ENCODE assay signal across 12 mouse cellular contexts in genomic region chr10:95195719-95196118, GRCm38 (mm10).
DNase-seq lines count a peak whose midpoint lies in the region; ATAC-seq and TF ChIP-seq lines count a peak whose summit lies in the region.
"Had no signal": no experiment of that assay in that cellular context is flagged by ENCODE, and none has a peak within 500 bp of the region (broad histone marks: within the 10 kb centered on the region; RNA-seq: fewer than 3 reads in every experiment).

No protein-coding gene starts in this region.

- intact Hi-C loops in heart, adult 2 months (cut with DNase I): no loop called here

- H3K79me2 ChIP-seq in heart, adult 2 months (replicated peaks; ENCODE audit: control insufficient read depth, insufficient read depth, low read length): no peaks in the 10 kb centered on the region

- 26% methylated on average over 5 of the region's 5 CpGs for WGBS in spleen, adult 2 months
- WGBS in intestine, embryonic 15.5 days: 84% methylated on average over 5 of the region's 5 CpGs
- WGBS in heart, adult 2 months: 58% methylated on average over 5 of the region's 5 CpGs
- 89% methylated on average over 5 of the region's 5 CpGs for WGBS in forebrain, embryonic 14.5 days

- TF ChIP-seq POLR2A in spleen, adult 2 months (IDR thresholded peaks at IDR 0.05; ENCODE audit: low read depth, low read length): no peak
- TF ChIP-seq POLR2A in heart, adult 2 months (IDR thresholded peaks at IDR 0.05; ENCODE audit: insufficient read depth, low read depth, low read length): no peak

- no peak for TF ChIP-seq EP300 in heart, adult 2 months (IDR thresholded peaks at IDR 0.05; ENCODE audit: insufficient read depth, low read depth, low read length)

- peak; percentile 91 for ATAC-seq in inflammation-experienced regulatory T-cells, adult 6 months
- ATAC-seq in intestine, embryonic 15.5 days: no peak
- ATAC-seq in forebrain, embryonic 14.5 days: no peak
- ATAC-seq: hindbrain, postnatal 0 days had no signal

- peaks cover 3% of the 10 kb centered on the region; the same call in 1 of the 2 replicates for H3K4me1 ChIP-seq in spleen, adult 2 months (ENCODE audit: control insufficient read depth, insufficient read depth, insufficient read length)
- peaks cover 3% of the 10 kb centered on the region; the same call in 1 of the 2 replicates for H3K4me1 ChIP-seq in intestine, embryonic 15.5 days (replicated peaks)
- peaks cover 28% of the 10 kb centered on the region for H3K4me1 ChIP-seq in heart, adult 2 months (ENCODE audit: control insufficient read depth, insufficient read depth, low read length)
- H3K4me1 ChIP-seq in forebrain, embryonic 14.5 days (ENCODE audit: control insufficient read depth, insufficient read depth, low read length): peaks cover 11% of the 10 kb centered on the region

- peak; percentile 23 to 72 for DNase-seq in spleen, adult 2 months (ENCODE audit: low read depth in 1 of 2, low spot score in 2 of 2)
- no peak for DNase-seq in spleen, adult 18-20 months
- peak; percentile 56 for DNase-seq in naive thymus-derived CD4-positive, alpha-beta T cell, adult 2 months (ENCODE audit: low read depth)
- DNase-seq in cerebellum, postnatal 4 days (ENCODE audit: low spot score in 2 of 2): no peak
- no peak for DNase-seq in heart, adult 2 months
- no peak for DNase-seq in forebrain, embryonic 14.5 days (ENCODE audit: low spot score)
- DNase-seq: cerebellum, postnatal 36 days; kidney, postnatal 36 days had no signal

- no peaks in the 10 kb centered on the region for H3K36me3 ChIP-seq in spleen, adult 2 months (ENCODE audit: control insufficient read depth, insufficient read depth, low read length)
- H3K36me3 ChIP-seq in intestine, embryonic 15.5 days: no peaks in the 10 kb centered on the region
- H3K36me3 ChIP-seq in heart, adult 2 months (ENCODE audit: control insufficient read depth, insufficient read depth, low read length): no peaks in the 10 kb centered on the region; the same call in 1 of the 2 replicates
- no peaks in the 10 kb centered on the region for H3K36me3 ChIP-seq in forebrain, embryonic 14.5 days (ENCODE audit: control insufficient read depth, insufficient read depth, low read length)

- no peak for TF ChIP-seq CTCF in spleen, adult 2 months (IDR thresholded peaks at IDR 0.05; ENCODE audit: extremely low read depth, insufficient read depth, insufficient read length, insufficient replicate concordance)
- no peak for TF ChIP-seq CTCF in heart, adult 2 months (IDR thresholded peaks at IDR 0.05)

- H3K27me3 ChIP-seq in spleen, adult 2 months (ENCODE audit: control insufficient read depth, insufficient read depth, low read length): no peaks in the 10 kb centered on the region
- H3K27me3 ChIP-seq in intestine, embryonic 15.5 days (replicated peaks): no peaks in the 10 kb centered on the region
- H3K27me3 ChIP-seq in heart, adult 2 months (ENCODE audit: control insufficient read depth, insufficient read depth, low read length): no peaks in the 10 kb centered on the region
- H3K27me3 ChIP-seq in forebrain, embryonic 14.5 days (replicated peaks; ENCODE audit: control insufficient read depth, insufficient read depth, low read length): no peaks in the 10 kb centered on the region

- no peaks in the 10 kb centered on the region for H3K9me3 ChIP-seq in intestine, embryonic 15.5 days
- H3K9me3 ChIP-seq in forebrain, embryonic 14.5 days (replicated peaks; ENCODE audit: control insufficient read depth, low read length): no peaks in the 10 kb centered on the region

- H3K27ac ChIP-seq in spleen, adult 2 months (ENCODE audit: insufficient read depth, low read length): 0 out of 2 replicates have a peak overlapping the region, but pooled peaks have one; percentile 21
- no peak overlapping the region for H3K27ac ChIP-seq in intestine, embryonic 15.5 days
- H3K27ac ChIP-seq in heart, adult 2 months: no peak overlapping the region
- H3K27ac ChIP-seq in forebrain, embryonic 14.5 days (ENCODE audit: low read depth, low read length): no peak overlapping the region
- H3K27ac ChIP-seq: hindbrain, postnatal 0 days had no signal

- no peak overlapping the region for H3K9ac ChIP-seq in intestine, embryonic 15.5 days
- no peak overlapping the region for H3K9ac ChIP-seq in heart, adult 2 months (ENCODE audit: low read depth, low read length)
- no peak overlapping the region for H3K9ac ChIP-seq in forebrain, embryonic 14.5 days (ENCODE audit: low read length)

- H3K4me2 ChIP-seq in intestine, embryonic 15.5 days (replicated peaks): no peak overlapping the region
- no peak overlapping the region for H3K4me2 ChIP-seq in forebrain, embryonic 14.5 days (ENCODE audit: low read length)
- H3K4me2 ChIP-seq: heart, embryonic 11.5 days had no signal

- H3K4me3 ChIP-seq in spleen, adult 2 months (ENCODE audit: extremely low read depth, insufficient read depth, insufficient read length): no peak overlapping the region
- no peak overlapping the region for H3K4me3 ChIP-seq in intestine, embryonic 15.5 days (replicated peaks)
- H3K4me3 ChIP-seq in heart, adult 2 months: no peak overlapping the region
- no peak overlapping the region for H3K4me3 ChIP-seq in forebrain, embryonic 14.5 days (ENCODE audit: low read depth, low read length)

Comparison
In these comparisons a context has a peak if more than half of its experiments do, and no peak if none do; other contexts are left out.
1. DNase-seq: peak in spleen, adult 2 months (2 of 2) and naive thymus-derived CD4-positive, alpha-beta T cell, adult 2 months (single experiment); none in spleen, adult 18-20 months (0 of 2), cerebellum, postnatal 4 days (0 of 2), heart, adult 2 months (0 of 2) and forebrain, embryonic 14.5 days (single experiment).